Mouse (Mus musculus): ENCODE data around the gene A930017K11Rik. TPM values are rescaled to one million over a fixed set of nuclear protein-coding genes. Genes with fewer than 3 reads are reported as not detected.

Gene A930017K11Rik
- 1 to 10 TPM in 1 of 2 experiments, not detected in 1; 1.1 TPM for total RNA-seq (2021)
- long read RNA-seq, experiment 1, result 0 reads
- long read RNA-seq, experiment 2, partial matches to known transcripts, result 0 of 1 reads
- long read RNA-seq, experiment 2, other reads (novel, unspliced or antisense), result 1 of 1 reads

- DNase-seq (ENCODE audit: low spot score in 2 of 2), result no peak
Observed at GRCm38 (mm10) chr17:25951803-25952623, at the start of gene A930017K11Rik. TSS of gene A930017K11Rik (minus strand) at chr17:25952565.

- DNase-seq (ENCODE audit: low spot score in 2 of 2), result no peak
Observed at GRCm38 (mm10) chr17:25998425-25998824, 46.1 kb upstream of the A930017K11Rik start.

- no peak for DNase-seq (ENCODE audit: low spot score in 2 of 2)
Observed at GRCm38 (mm10) chr17:25993489-25993888, 41.1 kb upstream of the A930017K11Rik start.

- no peak for DNase-seq (ENCODE audit: low spot score in 2 of 2)
Observed at GRCm38 (mm10) chr17:25992274-25992673, 39.9 kb upstream of the A930017K11Rik start.

GRCm38 (mm10) chr17:25990331-25990730, 38.0 kb upstream of the A930017K11Rik start:
- no peak for DNase-seq (ENCODE audit: low spot score in 2 of 2)

- peak; percentile 72 to 82 for DNase-seq (ENCODE audit: low spot score in 2 of 2)
Observed at GRCm38 (mm10) chr17:25985306-25986294, 33.2 kb upstream of the A930017K11Rik start, which contains the start of gene Capn15. TSS of gene Capn15 (minus strand) at chr17:25985796.

- DNase-seq (ENCODE audit: low spot score in 2 of 2), result no peak
Observed at GRCm38 (mm10) chr17:25984556-25985305, 32.4 kb upstream of the A930017K11Rik start.

GRCm38 (mm10) chr17:25984066-25984465, 31.7 kb upstream of the A930017K11Rik start:
- no peak for DNase-seq (ENCODE audit: low spot score in 2 of 2)

- DNase-seq (ENCODE audit: low spot score in 2 of 2), result no peak
Observed at GRCm38 (mm10) chr17:25982913-25983312, 30.5 kb upstream of the A930017K11Rik start.

GRCm38 (mm10) chr17:25980854-25981253, 28.5 kb upstream of the A930017K11Rik start:
- DNase-seq (ENCODE audit: low spot score in 2 of 2), result no peak

- no peak for DNase-seq (ENCODE audit: low spot score in 2 of 2)
Observed at GRCm38 (mm10) chr17:25979829-25980738, 27.7 kb upstream of the A930017K11Rik start.

- DNase-seq (ENCODE audit: low spot score in 2 of 2), result no peak
Observed at GRCm38 (mm10) chr17:25970954-25971707, 18.8 kb upstream of the A930017K11Rik start.

- no peak for DNase-seq (ENCODE audit: low spot score in 2 of 2)
Observed at GRCm38 (mm10) chr17:25970448-25970847, 18.1 kb upstream of the A930017K11Rik start.

- DNase-seq (ENCODE audit: low spot score in 2 of 2), result no peak
Observed at GRCm38 (mm10) chr17:25968176-25968575, 15.8 kb upstream of the A930017K11Rik start.

- no peak for DNase-seq (ENCODE audit: low spot score in 2 of 2)
Observed at GRCm38 (mm10) chr17:25967652-25968051, 15.3 kb upstream of the A930017K11Rik start.

GRCm38 (mm10) chr17:25964271-25964670, 11.9 kb upstream of the A930017K11Rik start:
- DNase-seq (ENCODE audit: low spot score in 2 of 2), result no peak

- no peak for DNase-seq (ENCODE audit: low spot score in 2 of 2)
Observed at GRCm38 (mm10) chr17:25962413-25962905, 10.1 kb upstream of the A930017K11Rik start.

GRCm38 (mm10) chr17:25961566-25961965, 9.2 kb upstream of the A930017K11Rik start:
- no peak for DNase-seq (ENCODE audit: low spot score in 2 of 2)

Data from adrenal gland, postnatal 4 days (tissue).